Mouse (Mus musculus): ENCODE results near the gene Rgp1. TPM values are rescaled to one million over a fixed set of nuclear protein-coding genes. Genes with fewer than 3 reads are reported as not detected.
A peak's percentile ranks its signal among the peaks of the same experiment; 100 is the strongest.

Gene Rgp1
- polyA plus RNA-seq, 1 experiment: 114 TPM

DNA sequence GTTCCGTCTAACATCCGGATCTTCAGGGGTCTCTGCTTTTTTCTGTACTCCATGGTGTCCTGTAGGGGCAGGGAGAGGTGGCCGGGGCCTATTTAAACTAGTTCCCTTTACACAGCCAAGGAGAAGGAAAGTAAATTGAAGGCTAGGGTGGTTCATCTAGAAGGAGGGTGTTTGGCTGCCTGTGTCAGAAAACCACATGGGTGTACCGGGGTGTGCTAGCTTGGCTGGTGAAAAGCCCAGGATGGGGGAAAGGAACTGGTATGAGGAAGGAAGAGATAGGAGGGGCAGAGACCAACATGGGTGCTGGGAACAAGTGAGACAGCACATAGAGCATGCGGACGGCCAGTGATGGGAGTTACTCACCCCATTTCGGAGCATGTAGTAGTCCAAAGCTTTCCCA is 22.6 kb upstream of the Rgp1 start:
- no peak for DNase-seq
- H3K4me1 ChIP-seq (replicated peaks; ENCODE audit: control insufficient read depth, insufficient read depth, low read length): peaks cover 31% of the 10 kb centered on the region
- H3K36me3 ChIP-seq (ENCODE audit: control insufficient read depth, insufficient read depth, low read length): peaks cover 56% of the 10 kb centered on the region
- H3K4me3 ChIP-seq (ENCODE audit: control insufficient read depth, insufficient read depth, low read length): no peak overlapping the region
- no peak overlapping the region for H3K27ac ChIP-seq (ENCODE audit: control insufficient read depth, insufficient read depth, low read length)
- TF ChIP-seq POLR2A (IDR thresholded peaks at IDR 0.05; ENCODE audit: control insufficient read depth, extremely low read depth, insufficient read depth, low read length, poor library complexity) (no peak), CTCF (IDR thresholded peaks at IDR 0.05; ENCODE audit: borderline replicate concordance, control insufficient read depth, extremely low read depth, insufficient read depth, low read length, poor library complexity) (no peak)
- 83% methylated on average over 7 of the region's 7 CpGs for WGBS
- H3K27me3 ChIP-seq (ENCODE audit: control insufficient read depth, insufficient read depth, low read length): no peaks in the 10 kb centered on the region

GRCm38 (mm10) chr4:43558028-43558630 is 20.4 kb upstream of the Rgp1 start:
- Histone ChIP-seq H3K27me3 (ENCODE audit: control insufficient read depth, insufficient read depth, low read length) (no peaks in the 10 kb centered on the region), H3K4me1 (replicated peaks; ENCODE audit: control insufficient read depth, insufficient read depth, low read length) (peaks cover 35% of the 10 kb centered on the region), H3K4me3 (ENCODE audit: control insufficient read depth, insufficient read depth, low read length) (no peak overlapping the region), H3K27ac (ENCODE audit: control insufficient read depth, insufficient read depth, low read length) (0 out of 2 replicates have a peak overlapping the region, but pooled peaks have one; percentile 7), H3K36me3 (ENCODE audit: control insufficient read depth, insufficient read depth, low read length) (peaks cover 34% of the 10 kb centered on the region)
- TF ChIP-seq POLR2A (IDR thresholded peaks at IDR 0.05; ENCODE audit: control insufficient read depth, extremely low read depth, insufficient read depth, low read length, poor library complexity): no peak
- DNase-seq: no peak
- WGBS: 25% methylated on average over 5 of the region's 5 CpGs

DNA sequence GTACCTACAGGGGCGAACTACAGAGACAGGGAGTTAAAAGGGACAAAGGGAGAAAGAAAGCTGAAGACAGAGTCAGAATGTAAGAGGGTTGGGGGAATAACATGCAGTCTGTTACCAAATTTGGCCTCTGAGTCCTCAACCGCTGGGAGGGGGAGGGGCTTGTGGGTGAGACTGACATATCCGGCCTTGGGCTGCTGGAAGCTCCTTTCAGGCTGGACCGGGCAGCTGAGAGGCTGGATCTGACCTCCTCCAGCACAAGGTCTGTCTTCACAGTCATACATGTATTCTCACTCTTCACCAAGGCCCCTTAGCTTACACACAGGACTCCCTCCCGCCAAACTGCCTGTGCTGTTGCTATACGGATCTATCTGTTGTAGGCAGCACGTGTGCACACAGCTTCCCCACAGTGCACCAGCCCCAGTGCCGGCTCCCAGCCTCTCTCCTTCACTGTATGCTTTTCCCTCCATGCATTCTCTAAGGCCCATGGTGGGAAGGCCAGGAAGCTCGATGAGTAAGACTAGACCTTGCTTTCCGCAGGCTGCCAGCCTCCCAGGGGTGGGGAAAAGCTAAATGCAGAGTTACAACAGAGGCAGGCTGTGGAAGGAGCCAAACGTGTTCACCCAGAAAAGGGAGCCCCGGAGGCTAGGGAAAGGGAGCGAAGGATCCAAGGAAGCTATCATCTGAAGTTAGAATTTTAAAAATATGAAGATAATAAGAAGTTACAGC is 19.7 kb upstream of the Rgp1 start:
- 7% methylated on average over 13 of the region's 13 CpGs for WGBS
- DNase-seq: peak; percentile 78
- H3K27ac ChIP-seq (ENCODE audit: control insufficient read depth, insufficient read depth, low read length): no peak overlapping the region
- H3K4me1 ChIP-seq (replicated peaks; ENCODE audit: control insufficient read depth, insufficient read depth, low read length): peaks cover 38% of the 10 kb centered on the region
- TF ChIP-seq POLR2A (IDR thresholded peaks at IDR 0.05; ENCODE audit: control insufficient read depth, extremely low read depth, insufficient read depth, low read length, poor library complexity): no peak
- no peak for TF ChIP-seq CTCF (IDR thresholded peaks at IDR 0.05; ENCODE audit: borderline replicate concordance, control insufficient read depth, extremely low read depth, insufficient read depth, low read length, poor library complexity)
- no peaks in the 10 kb centered on the region for H3K27me3 ChIP-seq (ENCODE audit: control insufficient read depth, insufficient read depth, low read length)
- H3K36me3 ChIP-seq (ENCODE audit: control insufficient read depth, insufficient read depth, low read length): peaks cover 27% of the 10 kb centered on the region
- H3K4me3 ChIP-seq (ENCODE audit: control insufficient read depth, insufficient read depth, low read length): peak overlapping the region; percentile 15

GRCm38 (mm10) chr4:43559519-43560242 is 18.8 kb upstream of the Rgp1 start:
- 27% methylated on average over 13 of the region's 13 CpGs for WGBS
- TF ChIP-seq POLR2A (IDR thresholded peaks at IDR 0.05; ENCODE audit: control insufficient read depth, extremely low read depth, insufficient read depth, low read length, poor library complexity): no peak
- TF ChIP-seq CTCF (IDR thresholded peaks at IDR 0.05; ENCODE audit: borderline replicate concordance, control insufficient read depth, extremely low read depth, insufficient read depth, low read length, poor library complexity): no peak

GRCm38 (mm10) chr4:43560243-43560611 is 18.3 kb upstream of the Rgp1 start:
- Histone ChIP-seq H3K4me3 (ENCODE audit: control insufficient read depth, insufficient read depth, low read length) (peak overlapping the region; percentile 33), H3K27ac (ENCODE audit: control insufficient read depth, insufficient read depth, low read length) (no peak overlapping the region), H3K27me3 (ENCODE audit: control insufficient read depth, insufficient read depth, low read length) (no peaks in the 10 kb centered on the region), H3K36me3 (ENCODE audit: control insufficient read depth, insufficient read depth, low read length) (peaks cover 14% of the 10 kb centered on the region), H3K4me1 (replicated peaks; ENCODE audit: control insufficient read depth, insufficient read depth, low read length) (peaks cover 38% of the 10 kb centered on the region)
- 8% methylated on average over 6 of the region's 6 CpGs for WGBS
- peak; percentile 22 for DNase-seq
- TF ChIP-seq CTCF (IDR thresholded peaks at IDR 0.05; ENCODE audit: borderline replicate concordance, control insufficient read depth, extremely low read depth, insufficient read depth, low read length, poor library complexity) (no peak), POLR2A (IDR thresholded peaks at IDR 0.05; ENCODE audit: control insufficient read depth, extremely low read depth, insufficient read depth, low read length, poor library complexity) (no peak)

More at GRCm38 (mm10) chr4:43559519-43560242, 18.8 kb upstream of the Rgp1 start:
- Histone ChIP-seq H3K27me3 (ENCODE audit: control insufficient read depth, insufficient read depth, low read length) (no peaks in the 10 kb centered on the region), H3K36me3 (ENCODE audit: control insufficient read depth, insufficient read depth, low read length) (peaks cover 18% of the 10 kb centered on the region), H3K4me3 (ENCODE audit: control insufficient read depth, insufficient read depth, low read length) (peak overlapping the region; percentile 33), H3K27ac (ENCODE audit: control insufficient read depth, insufficient read depth, low read length) (0 out of 2 replicates have a peak overlapping the region, but pooled peaks have one; percentile 5), H3K4me1 (replicated peaks; ENCODE audit: control insufficient read depth, insufficient read depth, low read length) (peaks cover 38% of the 10 kb centered on the region)
- peak; percentile 13 for DNase-seq

DNA sequence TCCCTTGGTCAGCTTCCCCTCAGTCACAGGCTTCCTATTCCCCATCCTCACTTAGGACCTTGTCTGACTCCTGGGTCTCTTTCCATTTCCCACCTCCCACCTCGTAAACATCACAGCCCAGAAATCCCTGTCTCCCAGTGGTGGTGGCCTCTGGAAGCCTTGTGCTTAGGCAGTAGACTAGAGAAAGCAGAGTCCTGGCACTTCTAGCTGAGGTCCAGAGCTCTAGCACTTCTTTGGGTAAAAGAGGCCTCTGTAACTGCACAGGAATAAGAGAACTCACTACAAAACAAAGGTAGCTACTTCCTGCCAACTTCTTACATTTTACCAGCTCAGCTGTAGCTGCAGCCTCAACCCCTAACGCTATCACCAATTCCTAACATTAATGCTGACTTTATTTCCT is 17.5 kb upstream of the Rgp1 start:
- Histone ChIP-seq H3K4me1 (replicated peaks; ENCODE audit: control insufficient read depth, insufficient read depth, low read length) (peaks cover 38% of the 10 kb centered on the region), H3K27ac (ENCODE audit: control insufficient read depth, insufficient read depth, low read length) (peak overlapping the region; percentile 93), H3K36me3 (ENCODE audit: control insufficient read depth, insufficient read depth, low read length) (peaks cover 13% of the 10 kb centered on the region), H3K27me3 (ENCODE audit: control insufficient read depth, insufficient read depth, low read length) (no peaks in the 10 kb centered on the region), H3K4me3 (ENCODE audit: control insufficient read depth, insufficient read depth, low read length) (peak overlapping the region; percentile 56)
- TF ChIP-seq POLR2A (IDR thresholded peaks at IDR 0.05; ENCODE audit: control insufficient read depth, extremely low read depth, insufficient read depth, low read length, poor library complexity) (no peak), CTCF (IDR thresholded peaks at IDR 0.05; ENCODE audit: borderline replicate concordance, control insufficient read depth, extremely low read depth, insufficient read depth, low read length, poor library complexity) (no peak)
- 2% methylated on average over 2 of the region's 2 CpGs for WGBS
- DNase-seq: peak; percentile 18
